In genomic region chr11:52128316-52129061, GRCm38 (mm10) we compare ENCODE assay signal across 17 mouse cellular contexts. TPM values are rescaled to one million over a fixed set of nuclear protein-coding genes. Genes with fewer than 3 reads are reported as not detected.
A peak's percentile ranks its signal among the peaks of the same experiment; 100 is the strongest.
DNase-seq lines count a peak whose midpoint lies in the region; ATAC-seq and TF ChIP-seq lines count a peak whose summit lies in the region.
"Had no signal": no experiment of that assay in that cellular context is flagged by ENCODE, and none has a peak within 500 bp of the region (broad histone marks: within the 10 kb centered on the region; RNA-seq: fewer than 3 reads in every experiment).

No protein-coding gene starts in this region.

- no peak for DNase-seq in forebrain, embryonic 14.5 days (ENCODE audit: low spot score)
- DNase-seq in left cerebral cortex, adult 2 months (ENCODE audit: extremely low spot score in 1 of 2, low spot score in 2 of 2): peak in 1 of 2 experiments; percentile 25
- no peak for DNase-seq in left cerebral cortex, postnatal 4 days
- peak; percentile 29 for DNase-seq in MEL (ENCODE audit: low read depth, low spot score)
- peak; percentile 42 to 71 for DNase-seq in left cerebral cortex, postnatal 25 days (ENCODE audit: low spot score in 2 of 2)
- no peak for DNase-seq in heart, adult 18-20 months
- DNase-seq: adrenal gland, adult 2 months; gastrocnemius, postnatal 14 days; heart, postnatal 14 days; kidney, adult 8-10 months; lung, adult 2 months; thymus, adult 18-20 months had no signal

- ATAC-seq in forebrain, embryonic 15.5 days (replicated peaks): no peak; the same call in 1 of the 2 replicates
- ATAC-seq in forebrain, embryonic 14.5 days: no peak; the same call in 1 of the 2 replicates
- ATAC-seq in neural tube, embryonic 15.5 days (ENCODE audit: low FRiP score): no peak

- no peak overlapping the region for H3K9ac ChIP-seq in forebrain, embryonic 15.5 days (replicated peaks)
- H3K9ac ChIP-seq in forebrain, embryonic 14.5 days (ENCODE audit: low read length): no peak overlapping the region
- no peak overlapping the region for H3K9ac ChIP-seq in MEL (ENCODE audit: control insufficient read depth, low read depth, low read length, poor library complexity, severe bottlenecking)
- no peak overlapping the region for H3K9ac ChIP-seq in neural tube, embryonic 15.5 days (replicated peaks)
- H3K9ac ChIP-seq: embryonic facial prominence, embryonic 13.5 days had no signal

- H3K36me3 ChIP-seq in forebrain, embryonic 15.5 days: peaks cover 18% of the 10 kb centered on the region
- H3K36me3 ChIP-seq in forebrain, embryonic 14.5 days (ENCODE audit: control insufficient read depth, insufficient read depth, low read length): peaks cover 30% of the 10 kb centered on the region
- peaks cover 0 to 9% of the 10 kb centered on the region in 2 experiments; a peak in 2 of 4 replicates for H3K36me3 ChIP-seq in MEL (ENCODE audit: control insufficient read depth in 1 of 2, insufficient read depth in 2 of 2, low read length in 2 of 2)
- H3K36me3 ChIP-seq in neural tube, embryonic 15.5 days: peaks cover 18% of the 10 kb centered on the region

- no peak for TF ChIP-seq POLR2A in MEL (IDR thresholded peaks at IDR 0.05; ENCODE audit: control insufficient read depth in 1 of 2, insufficient read depth in 1 of 2, low read depth in 1 of 2, low read length in 2 of 2, poor library complexity in 1 of 2)

- intact Hi-C loops in left cerebral cortex, adult 2 months (cut with DNase I): no loop called here
- intact Hi-C loops in left cerebral cortex, postnatal 4 days (cut with DNase I): no loop called here
- intact Hi-C loops in left cerebral cortex, postnatal 25 days (cut with DNase I): no loop called here

- H3K27ac ChIP-seq in forebrain, embryonic 15.5 days (replicated peaks): peak overlapping the region; percentile 15; the same call in 1 of the 2 replicates
- no peak overlapping the region for H3K27ac ChIP-seq in forebrain, embryonic 14.5 days (ENCODE audit: low read depth, low read length)
- peak overlapping the region; percentile 80 for H3K27ac ChIP-seq in left cerebral cortex, adult 2 months
- no peak overlapping the region for H3K27ac ChIP-seq in MEL (ENCODE audit: control insufficient read depth, low read depth, low read length)
- H3K27ac ChIP-seq in neural tube, embryonic 15.5 days (replicated peaks): no peak overlapping the region

- H3K4me1 ChIP-seq in forebrain, embryonic 15.5 days: no peaks in the 10 kb centered on the region
- H3K4me1 ChIP-seq in forebrain, embryonic 14.5 days (ENCODE audit: control insufficient read depth, insufficient read depth, low read length): no peaks in the 10 kb centered on the region
- H3K4me1 ChIP-seq in MEL (ENCODE audit: control insufficient read depth in 1 of 2, insufficient read depth in 2 of 2, low read length in 2 of 2): 0 out of 4 replicates have a peak, but pooled peaks cover 0 to 3% of the 10 kb centered on the region in 2 experiments
- peaks cover 3% of the 10 kb centered on the region; the same call in 1 of the 2 replicates for H3K4me1 ChIP-seq in neural tube, embryonic 15.5 days
- H3K4me1 ChIP-seq: embryonic facial prominence, embryonic 13.5 days had no signal

- TF ChIP-seq CTCF in left cerebral cortex, adult 2 months (IDR thresholded peaks at IDR 0.05): no peak
- no peak for TF ChIP-seq CTCF in MEL (IDR thresholded peaks at IDR 0.05 in 2 of 3, conservative IDR thresholded peaks at IDR 0.05 in 1 of 3; ENCODE audit: control insufficient read depth in 1 of 3, insufficient read depth in 1 of 3, low read depth in 2 of 3, low read length in 3 of 3, poor library complexity in 1 of 3, severe bottlenecking in 1 of 3)

- no peak overlapping the region for H3K4me2 ChIP-seq in forebrain, embryonic 15.5 days (replicated peaks)
- H3K4me2 ChIP-seq in forebrain, embryonic 14.5 days (ENCODE audit: low read length): no peak overlapping the region
- no peak overlapping the region for H3K4me2 ChIP-seq in neural tube, embryonic 15.5 days
- H3K4me2 ChIP-seq: embryonic facial prominence, embryonic 13.5 days had no signal

- no peaks in the 10 kb centered on the region for H3K9me3 ChIP-seq in forebrain, embryonic 15.5 days
- H3K9me3 ChIP-seq in forebrain, embryonic 14.5 days (replicated peaks; ENCODE audit: control insufficient read depth, low read length): no peaks in the 10 kb centered on the region
- H3K9me3 ChIP-seq in MEL (replicated peaks; ENCODE audit: insufficient read depth, low read length): no peaks in the 10 kb centered on the region
- no peaks in the 10 kb centered on the region for H3K9me3 ChIP-seq in neural tube, embryonic 15.5 days (replicated peaks)
- H3K9me3 ChIP-seq: embryonic facial prominence, embryonic 13.5 days had no signal

- no peak overlapping the region for H3K4me3 ChIP-seq in forebrain, embryonic 15.5 days
- no peak overlapping the region for H3K4me3 ChIP-seq in forebrain, embryonic 14.5 days (ENCODE audit: low read depth, low read length)
- no peak overlapping the region for H3K4me3 ChIP-seq in left cerebral cortex, adult 2 months
- no peak overlapping the region for H3K4me3 ChIP-seq in MEL (ENCODE audit: control insufficient read depth in 1 of 2, insufficient read depth in 1 of 2, low read depth in 2 of 2, low read length in 2 of 2)
- H3K4me3 ChIP-seq in neural tube, embryonic 15.5 days (replicated peaks): no peak overlapping the region
- H3K4me3 ChIP-seq: embryonic facial prominence, embryonic 13.5 days had no signal

- no peak for TF ChIP-seq RAD21 in MEL (IDR thresholded peaks at IDR 0.05; ENCODE audit: low read depth, low read length)

- H3K27me3 ChIP-seq in forebrain, embryonic 15.5 days: no peaks in the 10 kb centered on the region
- no peaks in the 10 kb centered on the region for H3K27me3 ChIP-seq in forebrain, embryonic 14.5 days (replicated peaks; ENCODE audit: control insufficient read depth, insufficient read depth, low read length)
- H3K27me3 ChIP-seq in MEL (ENCODE audit: control insufficient read depth in 1 of 2, insufficient read depth in 2 of 2, low read length in 2 of 2): no peaks in the 10 kb centered on the region
- H3K27me3 ChIP-seq in neural tube, embryonic 15.5 days (replicated peaks): no peaks in the 10 kb centered on the region
- H3K27me3 ChIP-seq: embryonic facial prominence, embryonic 13.5 days had no signal

- H3K79me2 ChIP-seq in MEL (ENCODE audit: control insufficient read depth, insufficient read depth, low read length, poor library complexity): no peaks in the 10 kb centered on the region

- TF ChIP-seq EP300 in MEL (IDR thresholded peaks at IDR 0.05; ENCODE audit: low read depth in 1 of 2, low read length in 2 of 2): no peak

- 67% methylated on average over 5 of the region's 5 CpGs for WGBS in forebrain, embryonic 15.5 days
- 65% methylated on average over 5 of the region's 5 CpGs for WGBS in forebrain, embryonic 14.5 days
- WGBS in neural tube, embryonic 15.5 days: 63% methylated on average over 5 of the region's 5 CpGs

TF ChIP-seq in MEL, 35 proteins besides CTCF, POLR2A, EP300 and RAD21:
- no peak for TF ChIP-seq GABPA (IDR thresholded peaks at IDR 0.05; ENCODE audit: low read depth, low read length)
- peak; percentile 48 for TF ChIP-seq POLR2AphosphoS2 (IDR thresholded peaks at IDR 0.05; ENCODE audit: low read length)

RNA-seq across cellular contexts. Expression of gene Olfr1373, which starts 16.8 kb away (rescaled TPM):
- polyA plus RNA-seq in forebrain, embryonic 15.5 days (2015; fragmentation: Nextera tagmentation; extraction: Ambion mirVana): not detected in 2 replicates
- polyA plus RNA-seq in forebrain, embryonic 14.5 days (2014; fragmentation: Nextera tagmentation; extraction: Ambion mirVana): not detected in 2 replicates
- total RNA-seq in left cerebral cortex, adult 2 months (2021): not detected
- not detected for total RNA-seq in left cerebral cortex, postnatal 4 days (2021)
- total RNA-seq in MEL (2012; rRNA removed): not detected in 2 replicates
- polyA plus RNA-seq in MEL (2012; ENCODE audit: insufficient read depth in 1 of 2, insufficient read length in 2 of 2, low read depth in 1 of 2, low replicate concordance in 2 of 2, missing spikeins in 1 of 2): not detected
- total RNA-seq in left cerebral cortex, postnatal 25 days (2021): not detected
- not detected in 2 replicates for polyA plus RNA-seq in neural tube, embryonic 15.5 days (2015; fragmentation: Nextera tagmentation; extraction: Ambion mirVana)
- not detected for total RNA-seq in heart, adult 18-20 months (2021)
- total RNA-seq: adrenal gland, adult 2 months; gastrocnemius, postnatal 14 days; heart, postnatal 14 days; megakaryocyte-erythroid progenitor cell, adult 5-6 weeks had no signal
- polyA plus RNA-seq: adrenal gland, adult 2 months; embryonic facial prominence, embryonic 13.5 days; lung, adult 2 months; spleen, adult 2 months had no signal

RNA-seq across cellular contexts. Expression of gene Ppp2ca, which starts 30.0 kb away (rescaled TPM):
- 116 and 129 TPM in 2 replicates for polyA plus RNA-seq in forebrain, embryonic 15.5 days (2015; fragmentation: Nextera tagmentation; extraction: Ambion mirVana)
- 137 and 140 TPM in 2 replicates for polyA plus RNA-seq in forebrain, embryonic 14.5 days (2014; fragmentation: Nextera tagmentation; extraction: Ambion mirVana)
- total RNA-seq in left cerebral cortex, adult 2 months (2021): 100 to 1,000 TPM; 109 to 121 TPM
- total RNA-seq in left cerebral cortex, postnatal 4 days (2021): 100 to 1,000 TPM; 132 to 134 TPM
- total RNA-seq in MEL (2012; rRNA removed): 78.2 and 89.5 TPM in 2 replicates
- 100 to 1,000 TPM; 102 to 113 TPM for polyA plus RNA-seq in MEL (2012; ENCODE audit: insufficient read depth in 1 of 2, insufficient read length in 2 of 2, low read depth in 1 of 2, low replicate concordance in 2 of 2, missing spikeins in 1 of 2)
- 100 to 1,000 TPM; 123 to 128 TPM for total RNA-seq in left cerebral cortex, postnatal 25 days (2021)
- 128 and 130 TPM in 2 replicates for polyA plus RNA-seq in neural tube, embryonic 15.5 days (2015; fragmentation: Nextera tagmentation; extraction: Ambion mirVana)
- 10 to 100 TPM; 54.2 to 54.3 TPM for total RNA-seq in heart, adult 18-20 months (2021)

Comparison
In these comparisons a context has a peak if more than half of its experiments do, and no peak if none do; other contexts are left out.
1. H3K27ac ChIP-seq: peak in forebrain, embryonic 15.5 days (single experiment) and left cerebral cortex, adult 2 months (single experiment); none in forebrain, embryonic 14.5 days (single experiment), MEL (single experiment) and neural tube, embryonic 15.5 days (single experiment).
2. DNase-seq: peak in MEL (single experiment) and left cerebral cortex, postnatal 25 days (2 of 2); none in forebrain, embryonic 14.5 days (single experiment), left cerebral cortex, postnatal 4 days (single experiment) and heart, adult 18-20 months (0 of 2).